Mouse (Mus musculus) midbrain, embryonic 13.5 days (tissue): ENCODE measurements at regions not wholly inside any gene's neighbourhood (a gene's known extent, or its start where the extent isn't known, plus 50 kb on each side); places are given as distances from the start of the nearest gene placed in this dataset.

Experiments used
- ATAC-seq: fragments of 200-750 bp; cut with Nextera tagmentation; 2 replicates; pipeline ENCODE4 v1.8.0; 2017; ENCODE audit warnings: mild to moderate bottlenecking, moderate TSS enrichment, moderate library complexity
- H3K27ac ChIP-seq: fragments of 300-500 bp; sonication (generic); 2 replicates; pipeline ENCODE4 v1.5.1; 2015; ENCODE audit warnings: inconsistent platforms, mild to moderate bottlenecking, moderate library complexity
- H3K27me3 ChIP-seq: fragments of 300-500 bp; sonication (generic); 2 replicates; pipeline ENCODE4 v1.6.1; 2015; ENCODE audit warnings: mild to moderate bottlenecking, inconsistent platforms
- H3K36me3 ChIP-seq: fragments of 300-500 bp; sonication (generic); 2 replicates; pipeline ENCODE4 v1.6.1; 2015; ENCODE audit warnings: mild to moderate bottlenecking, inconsistent platforms
- H3K4me1 ChIP-seq: fragments of 300-500 bp; sonication (generic); replicated peaks from 2 replicates; pipeline ENCODE4 v1.6.1; 2015; ENCODE audit warnings: inconsistent platforms
- H3K4me2 ChIP-seq: fragments of 300-500 bp; sonication (generic); replicated peaks from 2 replicates; pipeline ENCODE4 v1.6.1; 2015; ENCODE audit warnings: moderate library complexity, mild to moderate bottlenecking, inconsistent platforms
- H3K4me3 ChIP-seq: fragments of 300-500 bp; sonication (generic); replicated peaks from 2 replicates; pipeline ENCODE4 v1.5.1; 2015; ENCODE audit warnings: mild to moderate bottlenecking, inconsistent platforms
- H3K9ac ChIP-seq: fragments of 300-500 bp; sonication (generic); replicated peaks from 2 replicates; pipeline ENCODE4 v1.6.1; 2015; ENCODE audit warnings: mild to moderate bottlenecking, inconsistent platforms
- H3K9me3 ChIP-seq: fragments of 300-500 bp; sonication (generic); 2 replicates; pipeline ENCODE4 v1.6.1; 2016; ENCODE audit warnings: mild to moderate bottlenecking, inconsistent platforms
- WGBS: fragments of 180-500 bp; shearing (Covaris S2); methylation state at CpG from one replicate; pipeline ENCODE4 v1.1.7; 2015; 5-methylcytosine and 5-hydroxymethylcytosine counted together

DNA sequence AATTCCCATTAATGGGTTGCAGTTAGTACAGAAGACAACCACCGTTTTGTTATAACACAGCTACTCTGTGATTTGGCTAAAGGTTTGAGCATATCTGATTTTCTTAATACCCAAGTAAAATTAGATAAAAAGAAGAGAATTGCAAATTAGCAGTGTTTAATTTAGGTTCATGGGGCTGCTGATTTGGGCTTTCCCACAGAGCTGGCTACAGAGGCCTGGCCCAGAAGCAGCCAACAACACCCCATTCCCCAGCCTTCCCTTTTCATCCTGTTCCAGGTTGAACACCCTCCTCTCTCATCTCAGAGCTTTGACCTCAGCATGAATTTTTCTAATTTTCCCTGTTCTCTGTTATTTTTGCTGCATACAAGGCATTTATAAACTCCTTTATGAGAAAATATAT is 260.3 kb upstream of the Negr1 start:
- H3K27ac ChIP-seq = no peak overlapping the region
- H3K4me3 ChIP-seq = no peak overlapping the region
- peaks cover 17% of the 10 kb centered on the region for H3K4me1 ChIP-seq
- H3K36me3 ChIP-seq = no peaks in the 10 kb centered on the region
- H3K9me3 ChIP-seq = no peaks in the 10 kb centered on the region
- H3K4me2 ChIP-seq = no peak overlapping the region
- no peak overlapping the region for H3K9ac ChIP-seq
- ATAC-seq = no peak
- WGBS = 89% methylated on average over 1 of the region's 1 CpGs
- no peaks in the 10 kb centered on the region for H3K27me3 ChIP-seq

DNA sequence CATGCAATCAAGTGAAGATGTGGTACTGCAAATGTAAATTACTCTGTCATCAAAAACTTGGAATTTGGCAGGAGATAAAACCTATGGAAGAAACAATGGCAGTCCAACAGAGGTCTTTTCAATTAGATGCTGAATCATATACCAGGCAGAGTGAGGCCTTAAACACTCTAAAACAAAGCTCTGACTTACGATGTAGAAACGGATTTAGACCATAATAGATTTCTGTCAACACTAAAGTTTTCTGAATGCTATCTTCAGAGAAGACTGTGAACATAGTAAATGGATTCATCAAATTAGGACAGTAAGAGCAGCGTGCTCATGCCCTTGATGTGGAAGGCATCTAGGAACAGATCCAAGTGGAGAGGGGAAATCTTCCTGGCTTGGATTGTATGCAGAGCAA is 259.8 kb upstream of the Negr1 start:
- Histone ChIP-seq H3K9me3 (no peaks in the 10 kb centered on the region), H3K4me1 (peaks cover 17% of the 10 kb centered on the region), H3K4me3 (no peak overlapping the region), H3K27ac (no peak overlapping the region), H3K9ac (no peak overlapping the region), H3K4me2 (no peak overlapping the region), H3K27me3 (no peaks in the 10 kb centered on the region), H3K36me3 (no peaks in the 10 kb centered on the region)
- WGBS = 71% methylated on average over 3 of the region's 3 CpGs
- ATAC-seq = no peak

DNA sequence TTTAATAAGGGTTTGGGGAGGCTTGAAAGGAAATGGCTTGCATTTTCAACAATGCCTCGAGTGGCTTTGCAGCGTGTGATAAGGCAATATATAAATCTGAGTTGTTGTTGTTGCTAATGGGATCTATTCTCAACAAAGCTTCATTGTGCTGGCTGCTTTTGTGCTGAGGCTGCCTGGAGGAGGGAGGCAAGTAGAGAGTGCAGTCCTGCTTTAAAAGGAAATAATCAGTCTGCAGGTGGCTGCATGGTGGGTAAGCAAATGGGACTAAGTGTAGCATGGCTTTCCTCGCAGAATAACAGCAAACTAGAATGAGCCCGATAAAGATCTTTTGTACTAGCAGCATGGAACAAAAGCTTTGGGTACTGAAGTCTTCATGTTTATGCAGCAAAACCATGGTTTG is 257.4 kb upstream of the Negr1 start:
- no peaks in the 10 kb centered on the region for H3K36me3 ChIP-seq
- peaks cover 17% of the 10 kb centered on the region for H3K4me1 ChIP-seq
- no peak overlapping the region for H3K9ac ChIP-seq
- no peak overlapping the region for H3K4me3 ChIP-seq
- peak; percentile 59 for ATAC-seq
- H3K4me2 ChIP-seq = no peak overlapping the region
- no peak overlapping the region for H3K27ac ChIP-seq
- WGBS = 5% methylated on average over 4 of the region's 4 CpGs
- no peaks in the 10 kb centered on the region for H3K27me3 ChIP-seq
- no peaks in the 10 kb centered on the region for H3K9me3 ChIP-seq

DNA sequence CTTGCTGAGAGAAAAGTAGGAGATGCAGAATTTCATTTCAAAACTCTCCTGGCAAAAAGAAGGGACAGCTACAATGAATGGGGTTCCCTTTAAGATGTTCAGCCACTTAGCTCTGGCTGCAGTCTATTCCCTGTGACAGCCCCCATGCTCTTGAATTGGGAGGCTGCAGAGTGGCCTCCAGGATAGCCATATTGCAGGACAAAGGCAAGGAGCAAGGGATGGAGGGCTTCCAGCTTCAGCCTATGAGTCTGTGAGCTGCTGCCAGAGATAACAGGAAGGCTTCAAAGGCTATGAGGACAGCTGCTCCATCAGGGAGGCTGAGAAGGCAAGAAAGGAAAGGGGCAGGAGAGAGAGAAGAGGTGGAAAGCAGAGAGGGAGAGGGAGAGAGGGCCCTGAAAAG is 256.5 kb upstream of the Negr1 start:
- H3K4me3 ChIP-seq = no peak overlapping the region
- ATAC-seq = peak; percentile 32; the same call in 1 of the 2 replicates
- H3K4me2 ChIP-seq = no peak overlapping the region
- H3K36me3 ChIP-seq = no peaks in the 10 kb centered on the region
- H3K27me3 ChIP-seq = no peaks in the 10 kb centered on the region
- H3K9ac ChIP-seq = no peak overlapping the region; the same call in 1 of the 2 replicates
- H3K4me1 ChIP-seq = peaks cover 17% of the 10 kb centered on the region
- no peak overlapping the region for H3K27ac ChIP-seq
- no peaks in the 10 kb centered on the region for H3K9me3 ChIP-seq

DNA sequence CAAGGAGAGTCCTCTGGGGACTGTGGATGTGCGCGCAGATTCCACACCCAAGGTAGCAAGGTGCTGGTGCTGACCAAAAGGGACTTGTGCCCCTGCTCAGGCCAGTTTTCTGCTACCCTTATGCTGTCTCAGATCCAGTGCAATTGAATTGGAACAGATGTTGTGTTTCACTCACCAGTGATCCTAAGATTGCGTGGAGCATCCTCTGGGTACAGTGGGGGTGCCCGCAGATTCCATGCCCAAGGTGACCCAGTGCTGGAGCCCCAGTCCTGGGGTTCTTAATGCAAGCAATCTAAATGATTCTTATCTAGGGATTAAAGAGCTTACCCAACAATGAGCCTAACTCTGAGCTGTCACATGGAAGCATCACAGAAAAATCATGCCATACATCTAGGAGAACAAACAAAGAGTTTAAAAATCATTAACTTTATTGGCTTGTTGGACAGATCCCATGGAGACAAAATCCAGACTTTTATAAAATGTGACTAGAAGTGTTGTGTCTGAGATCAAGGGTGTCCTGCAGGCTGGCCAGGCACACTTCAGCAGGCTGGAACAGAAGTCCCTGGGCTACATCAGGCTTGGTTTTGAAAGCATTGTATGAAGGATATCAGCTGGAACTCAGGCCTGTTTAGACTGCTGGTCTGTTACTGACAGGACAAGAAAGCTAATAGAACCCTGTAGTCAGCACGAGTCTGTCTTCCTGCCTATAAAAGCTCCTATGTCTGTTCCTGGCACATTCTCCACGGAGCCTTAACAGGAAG is 226.4 kb upstream of the Negr1 start:
- ATAC-seq = no peak

DNA sequence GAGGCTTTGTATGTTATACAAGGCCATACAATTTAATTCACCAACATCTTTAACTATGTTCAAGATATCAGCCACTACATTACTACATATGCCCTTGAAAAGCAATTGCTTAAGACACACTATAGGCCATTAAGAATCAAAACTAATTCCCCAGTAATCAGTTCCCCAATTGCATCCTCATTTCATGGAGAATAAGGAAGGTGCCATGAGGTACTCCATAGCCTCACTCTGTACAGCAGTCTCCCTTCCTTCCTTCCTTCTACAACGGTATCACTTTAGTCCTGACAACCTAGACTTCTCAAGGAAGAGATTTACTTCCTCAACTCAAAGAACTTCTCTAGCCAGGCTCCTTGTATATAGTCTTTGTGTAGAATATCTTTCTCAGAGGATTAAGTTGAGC is 220.1 kb upstream of the Negr1 start:
- Histone ChIP-seq H3K9me3 (no peaks in the 10 kb centered on the region), H3K4me3 (no peak overlapping the region), H3K36me3 (no peaks in the 10 kb centered on the region), H3K27ac (no peak overlapping the region), H3K9ac (no peak overlapping the region), H3K27me3 (no peaks in the 10 kb centered on the region), H3K4me1 (no peaks in the 10 kb centered on the region), H3K4me2 (no peak overlapping the region)
- WGBS = 88% methylated on average over 1 of the region's 1 CpGs
- ATAC-seq = no peak

More for the DNA sequence above, 226.4 kb upstream of the Negr1 start:
- H3K4me1 ChIP-seq = no peaks in the 10 kb centered on the region
- no peak overlapping the region for H3K27ac ChIP-seq
- H3K9ac ChIP-seq = no peak overlapping the region
- no peak overlapping the region for H3K4me2 ChIP-seq
- H3K36me3 ChIP-seq = no peaks in the 10 kb centered on the region
- H3K27me3 ChIP-seq = no peaks in the 10 kb centered on the region
- H3K4me3 ChIP-seq = no peak overlapping the region
- WGBS = 76% methylated on average over 6 of the region's 6 CpGs
- no peaks in the 10 kb centered on the region for H3K9me3 ChIP-seq

DNA sequence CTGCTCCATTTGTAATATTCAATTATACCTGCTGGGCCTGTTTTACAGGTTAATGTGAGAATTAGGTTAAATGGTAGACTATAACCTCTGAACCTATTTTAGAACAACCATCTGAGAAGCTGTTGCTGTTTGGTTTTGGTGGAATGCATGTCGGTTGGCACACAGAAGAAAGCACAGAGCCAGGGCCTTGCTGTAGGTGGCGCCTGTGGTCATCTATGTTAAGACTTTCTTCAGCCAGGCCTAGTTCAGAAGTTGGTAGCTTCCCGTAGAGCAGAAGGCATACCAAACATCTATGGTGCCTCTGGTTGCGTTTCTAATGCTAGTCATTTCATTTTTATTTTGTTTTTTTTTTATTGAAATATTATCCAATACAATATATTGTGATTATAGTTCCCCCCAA is 209.9 kb upstream of the Negr1 start:
- Histone ChIP-seq H3K4me1 (no peaks in the 10 kb centered on the region), H3K9ac (no peak overlapping the region), H3K27me3 (no peaks in the 10 kb centered on the region), H3K27ac (no peak overlapping the region), H3K9me3 (no peaks in the 10 kb centered on the region), H3K4me2 (no peak overlapping the region), H3K36me3 (no peaks in the 10 kb centered on the region), H3K4me3 (no peak overlapping the region)
- WGBS = 53% methylated on average over 4 of the region's 4 CpGs
- no peak for ATAC-seq

DNA sequence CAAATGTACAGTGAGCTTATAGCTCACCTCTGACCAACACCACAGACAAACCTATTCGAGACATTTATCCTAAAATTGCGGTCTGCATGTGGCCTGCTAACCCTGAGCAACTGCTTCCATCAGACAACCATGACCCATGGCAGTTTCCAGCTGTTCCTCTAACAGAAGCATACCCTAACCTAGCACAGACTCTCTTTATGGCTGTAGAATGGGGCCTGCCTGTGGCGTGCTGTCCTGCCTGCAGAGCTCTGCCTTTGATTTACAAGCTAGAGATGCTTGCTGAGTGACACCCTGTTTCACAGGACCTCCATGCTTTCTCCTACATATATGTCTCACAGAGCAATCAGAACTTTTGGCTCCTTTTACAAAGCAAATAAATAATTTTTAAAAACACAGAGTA is 208.2 kb upstream of the Negr1 start:
- 76% methylated on average over 3 of the region's 3 CpGs for WGBS
- ATAC-seq = no peak
- no peak overlapping the region for H3K4me2 ChIP-seq
- no peaks in the 10 kb centered on the region for H3K4me1 ChIP-seq
- no peaks in the 10 kb centered on the region for H3K36me3 ChIP-seq
- no peaks in the 10 kb centered on the region for H3K27me3 ChIP-seq
- no peak overlapping the region for H3K27ac ChIP-seq
- no peaks in the 10 kb centered on the region for H3K9me3 ChIP-seq
- H3K9ac ChIP-seq = no peak overlapping the region
- H3K4me3 ChIP-seq = no peak overlapping the region

DNA sequence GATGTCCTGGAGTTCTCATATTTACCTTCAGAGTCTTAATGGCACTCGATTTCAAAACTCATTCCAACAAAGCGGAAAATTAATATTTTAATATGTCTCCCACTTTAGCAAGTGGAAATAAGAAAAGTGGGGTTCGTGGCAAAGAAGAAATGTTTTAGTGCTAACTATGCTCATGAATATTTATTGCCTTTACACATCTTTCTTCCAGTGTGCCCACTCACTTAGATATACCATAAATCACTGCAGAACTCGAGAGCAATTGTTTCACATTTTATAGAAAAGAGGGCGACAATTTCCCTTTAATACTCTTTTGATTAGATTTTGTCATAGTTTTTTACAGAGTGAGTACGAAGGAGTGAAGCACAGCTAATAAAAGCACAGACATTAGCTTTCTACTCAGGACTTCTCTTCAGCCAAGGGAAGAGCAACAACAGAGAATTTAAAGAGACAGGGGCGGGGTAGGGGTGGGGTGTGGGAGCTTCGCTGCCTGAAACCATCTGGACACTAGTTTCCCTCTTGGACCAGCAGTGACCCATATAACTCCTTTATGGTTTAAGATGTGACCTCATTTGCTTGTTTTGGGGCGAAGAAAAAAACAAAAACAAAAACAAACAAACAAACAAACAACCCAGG is 207.6 kb upstream of the Negr1 start:
- H3K9ac ChIP-seq = no peak overlapping the region
- no peak overlapping the region for H3K4me2 ChIP-seq
- H3K27ac ChIP-seq = no peak overlapping the region
- no peaks in the 10 kb centered on the region for H3K27me3 ChIP-seq
- 77% methylated on average over 9 of the region's 9 CpGs for WGBS
- no peaks in the 10 kb centered on the region for H3K36me3 ChIP-seq
- H3K9me3 ChIP-seq = no peaks in the 10 kb centered on the region
- H3K4me1 ChIP-seq = no peaks in the 10 kb centered on the region
- H3K4me3 ChIP-seq = no peak overlapping the region
- no peak for ATAC-seq

DNA sequence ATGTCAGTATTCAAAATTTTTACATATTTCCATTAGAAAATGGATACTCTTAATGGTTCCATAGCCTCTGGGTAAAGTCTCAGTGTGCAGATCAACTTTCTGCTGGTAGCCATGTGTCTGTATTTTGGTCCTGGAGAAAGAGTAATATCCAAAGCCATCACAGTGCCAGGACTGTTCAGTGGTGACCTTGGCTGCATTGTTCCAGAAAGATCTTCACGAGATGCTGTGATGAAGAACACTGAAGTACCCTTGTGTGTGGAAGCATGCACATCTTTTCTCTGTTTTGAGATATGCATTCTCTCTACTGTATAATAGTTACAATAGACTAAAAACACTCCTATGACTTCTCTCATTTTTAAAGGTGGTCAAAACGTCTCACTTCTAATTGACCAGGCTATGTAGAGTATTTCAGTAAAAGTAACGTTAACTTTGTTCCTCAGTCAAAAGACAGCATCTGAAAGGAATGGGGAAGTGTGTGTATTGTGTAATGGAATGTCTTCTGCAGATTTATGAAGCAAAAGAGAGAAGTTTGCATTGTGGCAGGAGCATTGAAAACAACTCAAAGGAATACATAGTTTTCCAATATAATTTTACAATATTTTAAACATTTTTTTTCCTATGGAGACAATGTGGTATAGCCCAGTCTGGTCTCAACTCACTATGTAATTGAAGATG is 192.8 kb upstream of the Negr1 start:
- Histone ChIP-seq H3K9ac (no peak overlapping the region), H3K4me1 (no peaks in the 10 kb centered on the region), H3K27me3 (no peaks in the 10 kb centered on the region), H3K27ac (no peak overlapping the region), H3K4me3 (no peak overlapping the region), H3K9me3 (no peaks in the 10 kb centered on the region), H3K4me2 (no peak overlapping the region), H3K36me3 (no peaks in the 10 kb centered on the region)
- WGBS = 82% methylated on average over 3 of the region's 3 CpGs
- ATAC-seq = no peak

DNA sequence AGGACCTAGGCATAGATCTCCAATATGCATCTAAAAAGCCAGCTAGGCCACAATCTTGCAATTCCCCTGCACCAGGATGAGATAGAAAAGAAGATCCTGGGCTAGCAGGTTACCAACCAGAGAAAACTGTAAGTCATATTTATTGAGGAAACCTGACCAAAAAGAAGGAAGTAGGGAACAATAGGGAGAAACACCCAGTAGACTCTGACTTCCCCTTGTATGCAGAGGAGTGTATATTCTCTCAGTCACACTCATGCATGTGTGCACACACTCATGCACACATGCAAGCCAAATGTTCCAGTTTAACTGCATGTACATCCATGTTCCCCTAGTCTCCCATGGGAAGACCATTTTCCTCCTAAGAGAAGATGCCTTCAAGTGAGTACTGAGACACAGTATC is 184.9 kb upstream of the Negr1 start:
- ATAC-seq = no peak
- H3K27ac ChIP-seq = no peak overlapping the region
- H3K27me3 ChIP-seq = no peaks in the 10 kb centered on the region
- no peak overlapping the region for H3K4me2 ChIP-seq
- no peak overlapping the region for H3K9ac ChIP-seq
- H3K36me3 ChIP-seq = no peaks in the 10 kb centered on the region
- H3K9me3 ChIP-seq = no peaks in the 10 kb centered on the region
- no peak overlapping the region for H3K4me3 ChIP-seq
- no peaks in the 10 kb centered on the region for H3K4me1 ChIP-seq

DNA sequence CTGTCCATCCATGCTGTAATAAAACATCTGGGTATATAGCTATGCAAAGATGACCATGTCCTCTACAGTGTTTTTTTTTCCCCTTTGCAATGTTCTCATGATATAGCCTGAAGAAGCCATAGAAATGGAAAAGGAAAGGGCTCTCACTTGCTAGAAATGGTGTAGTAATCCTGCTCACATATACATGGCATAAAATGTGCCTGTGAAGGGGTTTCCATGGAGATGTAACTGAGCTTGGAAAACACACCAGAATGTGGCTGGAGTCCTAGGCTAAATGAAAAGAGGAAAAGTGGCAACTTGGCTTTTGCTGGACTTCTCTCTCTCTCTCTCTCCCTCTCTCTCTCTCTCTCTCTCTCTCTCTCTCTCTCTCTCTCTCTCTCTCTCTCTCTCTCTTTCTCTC is 178.7 kb upstream of the Negr1 start:
- no peak for ATAC-seq
- H3K36me3 ChIP-seq = no peaks in the 10 kb centered on the region
- H3K27me3 ChIP-seq = no peaks in the 10 kb centered on the region
- H3K4me1 ChIP-seq = no peaks in the 10 kb centered on the region
- no peak overlapping the region for H3K9ac ChIP-seq
- no peak overlapping the region for H3K4me2 ChIP-seq
- no peak overlapping the region for H3K4me3 ChIP-seq
- no peak overlapping the region for H3K27ac ChIP-seq
- H3K9me3 ChIP-seq = no peaks in the 10 kb centered on the region
